Mouse (Mus musculus) brain, embryonic 14.5 days (tissue): ENCODE measurements at regions not wholly inside any gene's neighbourhood (a gene's known extent, or its start where the extent isn't known, plus 50 kb on each side); places are given as distances from the start of the nearest gene placed in this dataset.

Source experiments
- CTCF ChIP-seq: fragments of 200-500 bp; IDR thresholded peaks from 2 replicates; pipeline ENCODE4 v1.5.1; 2012; ENCODE audit warnings: inconsistent platforms, mild to moderate bottlenecking, moderate library complexity, borderline replicate concordance; ENCODE audit not compliant: insufficient read depth, insufficient read length; ENCODE audit errors: extremely low read depth
- POLR2A ChIP-seq: fragments of 200-500 bp; IDR thresholded peaks from 2 replicates; pipeline ENCODE4 v1.6.1; 2012; ENCODE audit warnings: mild to moderate bottlenecking, inconsistent platforms, borderline replicate concordance; ENCODE audit not compliant: poor library complexity, insufficient read depth, insufficient read length, severe bottlenecking; ENCODE audit errors: extremely low read depth

DNA sequence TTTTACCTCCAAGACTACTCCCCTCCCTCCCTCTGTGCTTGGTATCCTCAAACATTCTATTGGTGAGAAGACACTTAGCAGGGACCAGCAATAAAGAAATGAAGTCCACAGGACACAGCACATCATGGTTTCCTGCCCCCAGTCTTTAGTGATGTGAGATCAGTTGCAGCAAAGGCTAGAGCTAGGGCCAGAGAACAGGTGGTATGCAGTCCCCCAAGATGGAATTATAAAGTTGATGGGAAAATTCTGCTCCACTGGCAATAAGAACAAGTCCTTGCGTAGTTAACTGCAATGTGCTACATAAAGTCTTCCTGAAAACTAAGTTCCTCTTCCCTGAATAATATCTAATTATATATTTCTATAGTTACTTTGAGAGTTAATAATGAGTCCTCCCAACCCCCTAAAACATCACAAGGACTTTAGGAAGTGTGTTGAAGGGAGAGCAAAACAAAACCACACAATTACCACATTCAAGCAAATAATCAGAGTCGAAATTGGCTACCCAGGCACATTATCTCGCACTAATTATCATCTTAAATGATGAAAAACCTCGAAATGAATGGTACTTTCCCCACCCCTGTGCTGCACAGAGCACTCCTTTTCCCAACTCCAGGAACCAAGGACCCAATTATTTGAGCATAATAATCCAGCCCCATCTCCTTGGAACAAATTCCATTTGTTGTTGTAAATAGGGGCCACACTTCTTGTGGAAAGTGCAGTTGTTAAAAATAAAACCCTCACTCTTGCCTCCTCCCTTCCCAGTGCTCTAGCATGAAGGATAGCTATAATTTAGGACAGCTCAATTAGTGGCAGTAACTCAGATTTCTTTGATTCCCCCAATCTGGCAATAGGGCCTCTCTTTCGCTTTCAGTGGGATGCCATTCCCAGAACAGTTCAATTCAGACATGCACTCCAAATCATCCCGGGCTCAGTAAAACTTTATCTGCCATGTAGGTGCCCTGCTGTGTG is 2724.2 kb upstream of the Lrrc6 start:
- no peak for TF ChIP-seq POLR2A
- TF ChIP-seq CTCF = no peak
